Mouse (Mus musculus): ENCODE results near the gene Gm9913.

Gene Gm9913

GRCm38 (mm10) chr2:125505006-125505745 lies at the start of gene Gm9913:
Gene Gm9913, plus strand, starts transcription at chr2:125505089.
- DNase-seq = no peak

GRCm38 (mm10) chr2:125456059-125456789 lies 48.7 kb upstream of the Gm9913 start:
- DNase-seq = no peak

- DNase-seq = no peak
These were observed 45.8 kb upstream of the Gm9913 start for GRCm38 (mm10) chr2:125459087-125459486.

GRCm38 (mm10) chr2:125464036-125464435 lies 40.9 kb upstream of the Gm9913 start:
- DNase-seq = no peak

GRCm38 (mm10) chr2:125470553-125471295 lies 34.2 kb upstream of the Gm9913 start:
- DNase-seq = no peak

GRCm38 (mm10) chr2:125471721-125472120 lies 33.2 kb upstream of the Gm9913 start:
- DNase-seq = no peak

- no peak for DNase-seq
These were observed 31.7 kb upstream of the Gm9913 start for GRCm38 (mm10) chr2:125473228-125473627.

GRCm38 (mm10) chr2:125474690-125475089 lies 30.2 kb upstream of the Gm9913 start:
- DNase-seq = no peak

- no peak for DNase-seq
These were observed 28.7 kb upstream of the Gm9913 start for GRCm38 (mm10) chr2:125476231-125476630.

GRCm38 (mm10) chr2:125477367-125477766 lies 27.5 kb upstream of the Gm9913 start:
- no peak for DNase-seq

GRCm38 (mm10) chr2:125478705-125479104 lies 26.2 kb upstream of the Gm9913 start:
- DNase-seq = no peak

GRCm38 (mm10) chr2:125480057-125480456 lies 24.8 kb upstream of the Gm9913 start:
- no peak for DNase-seq

- DNase-seq = peak; percentile 81
These were observed 23.8 kb upstream of the Gm9913 start for GRCm38 (mm10) chr2:125481116-125481515.

GRCm38 (mm10) chr2:125481531-125482317 lies 23.2 kb upstream of the Gm9913 start:
- DNase-seq = no peak

GRCm38 (mm10) chr2:125484164-125484563 lies 20.7 kb upstream of the Gm9913 start:
- no peak for DNase-seq

GRCm38 (mm10) chr2:125484910-125485309 lies 20.0 kb upstream of the Gm9913 start:
- DNase-seq = no peak

- no peak for DNase-seq
These were observed 14.9 kb upstream of the Gm9913 start for GRCm38 (mm10) chr2:125489979-125490378.

- DNase-seq = no peak
These were observed 12.6 kb upstream of the Gm9913 start for GRCm38 (mm10) chr2:125492050-125492900.

GRCm38 (mm10) chr2:125494291-125494690 lies 10.6 kb upstream of the Gm9913 start:
- no peak for DNase-seq

- DNase-seq = no peak
These were observed 9.8 kb upstream of the Gm9913 start for GRCm38 (mm10) chr2:125494831-125495812.

Data from layer of hippocampus, adult 9-11 months (tissue).